Mouse (Mus musculus): ENCODE results near the gene Aanat. TPM values are rescaled to one million over a fixed set of nuclear protein-coding genes. Genes with fewer than 3 reads are reported as not detected.

Gene Aanat
- total and polyA plus RNA-seq, 2 experiments from 2014 or later = 0.46 to 0.68 TPM

DNA sequence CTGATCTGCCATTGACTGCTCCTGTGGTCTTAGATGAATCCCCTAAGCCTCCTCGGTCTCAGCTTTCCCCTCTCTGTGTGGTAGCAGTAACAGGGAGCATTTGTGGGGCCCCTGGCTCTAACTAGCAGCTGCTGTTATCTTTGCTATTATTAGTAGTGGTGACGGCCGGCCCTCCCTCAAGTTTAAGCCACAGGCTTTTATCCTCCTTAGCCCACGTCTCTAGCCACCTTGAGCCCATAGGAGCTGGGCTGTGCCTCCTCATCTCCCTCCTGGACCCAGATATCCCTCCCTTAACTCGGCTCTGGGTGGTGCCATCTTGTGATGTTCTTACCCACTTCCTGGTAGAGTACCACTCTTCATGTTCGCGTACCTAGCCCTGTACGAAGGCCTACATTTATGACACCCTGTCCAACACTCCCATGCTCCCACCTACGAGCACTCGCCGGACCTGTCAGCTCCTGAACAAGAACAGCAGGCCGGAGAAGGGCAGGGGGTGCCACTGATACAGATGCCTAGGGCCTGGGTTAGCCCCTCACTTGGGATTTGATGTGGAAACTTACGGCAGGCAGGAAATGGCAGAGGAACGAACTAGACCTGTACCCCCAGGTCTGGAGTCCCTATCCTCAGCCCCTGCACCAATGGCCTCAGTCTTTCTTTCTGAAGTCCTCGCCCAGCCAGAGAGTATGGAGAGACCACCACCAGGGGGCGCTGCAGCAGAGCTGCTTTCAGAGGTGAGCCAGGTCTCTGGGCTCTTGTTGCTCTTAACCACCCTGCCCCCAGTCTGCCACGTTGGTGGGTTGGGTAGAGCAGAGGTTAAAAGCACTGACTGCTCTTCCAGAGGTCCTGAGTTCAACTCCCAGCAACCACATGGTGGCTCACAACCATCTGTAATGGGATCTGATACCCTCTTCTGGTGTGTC is 39.1 kb downstream of the Aanat start:
- DNase-seq (ENCODE audit: low spot score) = no peak
- TF ChIP-seq CTCF (IDR thresholded peaks at IDR 0.05; ENCODE audit: low read depth) = peak; percentile 69
- 77% methylated on average over 17 of the region's 17 CpGs for WGBS

GRCm38 (mm10) chr11:116626299-116627071 is 40.3 kb downstream of the Aanat start, which contains the start of gene Rhbdf2:
Gene Rhbdf2 (minus strand): TSS chr11:116627019.
- no peak for DNase-seq (ENCODE audit: low spot score)
- H3K27me3 ChIP-seq (ENCODE audit: insufficient read depth, low read length) = peaks cover 7% of the 10 kb centered on the region; the same call in 1 of the 2 replicates
- H3K27ac ChIP-seq = no peak within 1 kb of the TSS
- H3K4me1 ChIP-seq (ENCODE audit: insufficient read depth, low read length) = peaks cover 18% of the 10 kb centered on the region; the same call in 1 of the 2 replicates
- H3K36me3 ChIP-seq (ENCODE audit: insufficient read depth, low read length) = no peaks in the 10 kb centered on the region
- 73% methylated on average over 10 of the region's 10 CpGs for WGBS
- TF ChIP-seq CTCF (IDR thresholded peaks at IDR 0.05; ENCODE audit: low read depth) = no peak
- no peak within 1 kb of the TSS for H3K9ac ChIP-seq (replicated peaks; ENCODE audit: low read length)
- ATAC-seq = no peak
- no peaks in the 10 kb centered on the region for H3K9me3 ChIP-seq (ENCODE audit: low read length)
- H3K4me2 ChIP-seq (ENCODE audit: low read depth, low read length) = no peak within 1 kb of the TSS
- H3K4me3 ChIP-seq (ENCODE audit: low read length) = no peak within 1 kb of the TSS

More for the DNA sequence above, 39.1 kb downstream of the Aanat start:
- Histone ChIP-seq H3K36me3 (ENCODE audit: insufficient read depth, low read length) (no peaks in the 10 kb centered on the region), H3K4me3 (ENCODE audit: low read length) (no peak overlapping the region), H3K9ac (replicated peaks; ENCODE audit: low read length) (no peak overlapping the region), H3K4me1 (ENCODE audit: insufficient read depth, low read length) (peaks cover 24% of the 10 kb centered on the region), H3K9me3 (ENCODE audit: low read length) (no peaks in the 10 kb centered on the region), H3K4me2 (ENCODE audit: low read depth, low read length) (no peak overlapping the region), H3K27ac (no peak overlapping the region), H3K27me3 (ENCODE audit: insufficient read depth, low read length) (peaks cover 7% of the 10 kb centered on the region; the same call in 1 of the 2 replicates)
- ATAC-seq = no peak

DNA sequence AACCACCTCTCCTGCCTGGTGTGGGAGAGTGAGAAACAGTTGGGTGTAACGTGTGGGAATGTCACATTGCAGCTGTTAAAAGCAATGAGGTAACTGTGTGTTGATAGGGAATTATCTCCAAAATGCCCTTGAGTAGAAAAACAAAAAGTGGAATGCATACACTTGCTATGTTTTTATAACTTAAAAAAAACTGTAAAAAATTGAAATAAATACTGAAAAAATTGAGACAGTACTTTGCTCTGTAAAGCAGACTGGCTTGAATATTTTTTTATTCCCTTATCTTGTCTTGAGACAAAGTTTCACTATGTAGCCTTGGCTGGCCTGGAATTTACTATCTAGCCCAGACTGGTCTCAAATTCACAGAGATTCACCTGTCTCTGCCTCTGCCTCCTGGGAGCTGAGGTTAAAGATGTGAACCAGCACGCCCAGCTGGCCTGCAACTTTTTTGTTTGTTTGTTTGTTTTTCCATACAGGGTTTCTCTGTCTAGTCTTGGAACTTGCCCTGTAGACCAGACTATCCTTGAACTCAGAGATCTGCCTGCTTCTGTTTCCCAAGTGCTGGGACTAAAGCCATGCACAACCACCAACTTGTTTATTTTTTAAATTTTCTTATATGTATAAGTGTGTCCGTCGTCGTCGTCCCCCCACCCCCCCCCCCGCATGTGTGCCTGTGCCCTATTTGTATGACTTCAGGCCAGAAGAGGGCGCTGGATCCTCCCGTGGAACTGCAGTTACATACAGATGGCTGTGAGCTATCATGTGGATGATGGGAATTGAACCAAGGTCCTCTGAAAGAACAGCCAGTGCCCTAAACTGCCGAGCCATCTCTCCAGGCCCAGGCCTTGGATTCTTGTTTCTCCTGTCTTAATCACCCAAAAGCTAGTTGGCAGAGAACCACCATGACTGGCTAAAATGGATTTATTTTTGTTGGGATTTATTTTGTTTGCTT is 41.1 kb downstream of the Aanat start:
- H3K4me2 ChIP-seq (ENCODE audit: low read depth, low read length) = no peak overlapping the region
- peaks cover 10% of the 10 kb centered on the region; the same call in 1 of the 2 replicates for H3K4me1 ChIP-seq (ENCODE audit: insufficient read depth, low read length)
- no peak overlapping the region for H3K9ac ChIP-seq (replicated peaks; ENCODE audit: low read length)
- peak; percentile 50 for TF ChIP-seq CTCF (IDR thresholded peaks at IDR 0.05; ENCODE audit: low read depth)
- no peaks in the 10 kb centered on the region for H3K9me3 ChIP-seq (ENCODE audit: low read length)
- no peak overlapping the region for H3K4me3 ChIP-seq (ENCODE audit: low read length)
- no peaks in the 10 kb centered on the region for H3K36me3 ChIP-seq (ENCODE audit: insufficient read depth, low read length)
- no peak overlapping the region for H3K27ac ChIP-seq
- ATAC-seq (no peak), DNase-seq (ENCODE audit: low spot score) (peak; percentile 46)
- 44% methylated on average over 10 of the region's 10 CpGs for WGBS
- peaks cover 7% of the 10 kb centered on the region; the same call in 1 of the 2 replicates for H3K27me3 ChIP-seq (ENCODE audit: insufficient read depth, low read length)

DNA sequence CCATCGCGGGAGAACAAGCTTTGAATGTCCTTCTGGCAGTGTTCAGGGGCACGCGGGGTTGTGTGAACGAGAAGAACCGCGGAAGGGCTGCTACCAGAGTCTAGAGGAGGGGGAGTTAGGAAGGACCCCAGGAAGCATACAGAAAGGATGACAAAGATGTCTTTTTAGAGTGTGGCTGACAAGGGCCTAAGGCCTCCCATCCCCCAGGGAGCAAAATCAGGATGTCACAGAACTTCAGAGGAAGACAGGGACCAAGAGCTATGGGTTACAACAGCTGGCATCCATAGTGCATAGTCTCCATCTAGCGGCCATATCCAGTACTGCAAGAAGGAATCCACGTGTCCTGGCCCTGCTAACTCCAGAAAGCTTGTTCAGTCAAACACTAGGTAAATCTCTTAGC is 42.5 kb downstream of the Aanat start:
- no peak overlapping the region for H3K4me3 ChIP-seq (ENCODE audit: low read length)
- H3K4me1 ChIP-seq (ENCODE audit: insufficient read depth, low read length) = peaks cover 8% of the 10 kb centered on the region; the same call in 1 of the 2 replicates
- peaks cover 7% of the 10 kb centered on the region; the same call in 1 of the 2 replicates for H3K27me3 ChIP-seq (ENCODE audit: insufficient read depth, low read length)
- H3K9ac ChIP-seq (replicated peaks; ENCODE audit: low read length) = no peak overlapping the region
- H3K27ac ChIP-seq = no peak overlapping the region
- ATAC-seq (peak; percentile 75), DNase-seq (ENCODE audit: low spot score) (peak; percentile 93)
- WGBS = 53% methylated on average over 9 of the region's 9 CpGs
- no peaks in the 10 kb centered on the region for H3K9me3 ChIP-seq (ENCODE audit: low read length)
- no peak overlapping the region for H3K4me2 ChIP-seq (ENCODE audit: low read depth, low read length)
- peak; percentile 99 for TF ChIP-seq CTCF (IDR thresholded peaks at IDR 0.05; ENCODE audit: low read depth)
- H3K36me3 ChIP-seq (ENCODE audit: insufficient read depth, low read length) = no peaks in the 10 kb centered on the region

DNA sequence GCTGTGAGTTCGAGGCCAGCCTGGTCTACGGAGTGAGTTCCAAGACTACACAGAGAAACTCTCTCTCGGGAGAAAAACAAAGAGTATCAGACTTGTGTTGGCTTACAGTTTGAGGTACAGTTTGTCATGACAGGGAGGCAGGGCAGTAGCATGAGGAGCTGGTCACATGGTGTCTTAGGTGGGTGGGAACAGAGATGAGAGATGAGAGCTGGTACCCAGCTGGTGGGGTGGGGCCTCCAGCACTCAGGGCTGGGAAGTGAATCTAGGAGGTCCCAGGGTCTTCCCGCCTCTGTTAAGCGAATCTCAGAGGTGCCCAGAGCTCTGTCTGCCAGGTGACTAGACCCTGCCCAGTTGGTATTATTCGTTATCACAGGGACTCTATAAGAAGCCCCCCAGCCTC is 43.2 kb downstream of the Aanat start:
- Histone ChIP-seq H3K4me3 (ENCODE audit: low read length) (no peak overlapping the region), H3K4me1 (ENCODE audit: insufficient read depth, low read length) (peaks cover 2% of the 10 kb centered on the region; the same call in 1 of the 2 replicates), H3K27ac (no peak overlapping the region), H3K4me2 (ENCODE audit: low read depth, low read length) (no peak overlapping the region), H3K36me3 (ENCODE audit: insufficient read depth, low read length) (no peaks in the 10 kb centered on the region), H3K27me3 (ENCODE audit: insufficient read depth, low read length) (peaks cover 7% of the 10 kb centered on the region; the same call in 1 of the 2 replicates), H3K9me3 (ENCODE audit: low read length) (no peaks in the 10 kb centered on the region), H3K9ac (replicated peaks; ENCODE audit: low read length) (no peak overlapping the region)
- no peak for TF ChIP-seq CTCF (IDR thresholded peaks at IDR 0.05; ENCODE audit: low read depth)
- WGBS = 82% methylated on average over 6 of the region's 6 CpGs
- ATAC-seq (no peak), DNase-seq (ENCODE audit: low spot score) (no peak)

All from hindbrain, postnatal 0 days (tissue).